15 mouse cellular contexts compared by ENCODE assay signal in the genomic region with DNA sequence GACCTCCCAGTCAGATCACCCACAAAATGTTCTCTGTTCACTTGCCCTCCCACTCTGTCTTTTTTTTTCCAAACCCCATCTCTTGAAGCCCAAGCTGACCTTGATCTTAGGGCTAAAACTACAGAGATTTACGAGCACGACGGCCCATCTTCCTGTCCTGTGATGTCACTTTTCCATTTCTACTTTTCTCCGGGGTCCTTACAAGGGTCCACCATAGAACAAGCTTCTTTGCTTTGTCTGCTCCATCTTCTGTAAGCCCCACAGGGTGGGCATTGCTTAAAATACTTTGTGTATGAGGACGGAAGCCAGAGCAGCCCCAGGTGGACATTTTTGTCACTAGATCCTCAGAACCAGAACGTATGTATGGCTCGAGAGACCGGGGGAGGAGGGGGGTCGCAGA. TPM values are rescaled to one million over a fixed set of nuclear protein-coding genes. Genes with fewer than 3 reads are reported as not detected.
DNase-seq lines count a peak whose midpoint lies in the region; ATAC-seq and TF ChIP-seq lines count a peak whose summit lies in the region.
"Had no signal": no experiment of that assay in that cellular context is flagged by ENCODE, and none has a peak within 500 bp of the region (broad histone marks: within the 10 kb centered on the region; RNA-seq: fewer than 3 reads in every experiment).

No protein-coding gene starts in this region.

- H3K36me3 ChIP-seq in heart, embryonic 10.5 days: no peaks in the 10 kb centered on the region
- H3K36me3 ChIP-seq in kidney, postnatal 0 days (ENCODE audit: insufficient read depth, low read length): no peaks in the 10 kb centered on the region
- H3K36me3 ChIP-seq in embryonic facial prominence, embryonic 10.5 days (replicated peaks): no peaks in the 10 kb centered on the region
- no peaks in the 10 kb centered on the region for H3K36me3 ChIP-seq in midbrain, embryonic 13.5 days
- H3K36me3 ChIP-seq: embryonic facial prominence, embryonic 12.5 days; G1E had no signal

- H3K4me1 ChIP-seq in heart, embryonic 10.5 days: peaks cover 8% of the 10 kb centered on the region; the same call in 1 of the 2 replicates
- no peaks in the 10 kb centered on the region for H3K4me1 ChIP-seq in kidney, postnatal 0 days (replicated peaks; ENCODE audit: insufficient read depth, low read length)
- peaks cover 13% of the 10 kb centered on the region for H3K4me1 ChIP-seq in embryonic facial prominence, embryonic 10.5 days
- peaks cover 5% of the 10 kb centered on the region; the same call in 1 of the 2 replicates for H3K4me1 ChIP-seq in midbrain, embryonic 13.5 days (replicated peaks)
- H3K4me1 ChIP-seq: embryonic facial prominence, embryonic 12.5 days had no signal

- no peak for TF ChIP-seq CTCF in kidney, postnatal 0 days (IDR thresholded peaks at IDR 0.05; ENCODE audit: low read depth)

- no peaks in the 10 kb centered on the region for H3K27me3 ChIP-seq in heart, embryonic 10.5 days (ENCODE audit: insufficient read depth, poor library complexity, severe bottlenecking)
- H3K27me3 ChIP-seq in kidney, postnatal 0 days (ENCODE audit: insufficient read depth, low read length): no peaks in the 10 kb centered on the region
- peaks cover 14% of the 10 kb centered on the region for H3K27me3 ChIP-seq in embryonic facial prominence, embryonic 10.5 days (replicated peaks; ENCODE audit: low read depth, poor library complexity, severe bottlenecking)
- no peaks in the 10 kb centered on the region for H3K27me3 ChIP-seq in midbrain, embryonic 13.5 days

- intact Hi-C loops in heart, postnatal 14 days (cut with DNase I): no loop called here

- H3K9me3 ChIP-seq in heart, embryonic 10.5 days: no peaks in the 10 kb centered on the region
- no peaks in the 10 kb centered on the region for H3K9me3 ChIP-seq in kidney, postnatal 0 days (replicated peaks; ENCODE audit: low read length)
- no peaks in the 10 kb centered on the region for H3K9me3 ChIP-seq in embryonic facial prominence, embryonic 10.5 days
- H3K9me3 ChIP-seq in midbrain, embryonic 13.5 days: no peaks in the 10 kb centered on the region
- H3K9me3 ChIP-seq: embryonic facial prominence, embryonic 12.5 days; G1E had no signal

- peak overlapping the region; percentile 33 for H3K4me3 ChIP-seq in heart, embryonic 10.5 days
- H3K4me3 ChIP-seq in kidney, postnatal 0 days (replicated peaks; ENCODE audit: low read depth, low read length): no peak overlapping the region
- no peak overlapping the region for H3K4me3 ChIP-seq in embryonic facial prominence, embryonic 10.5 days
- H3K4me3 ChIP-seq in midbrain, embryonic 13.5 days (replicated peaks): no peak overlapping the region
- H3K4me3 ChIP-seq: embryonic facial prominence, embryonic 12.5 days; myocyte had no signal

- H3K4me2 ChIP-seq in kidney, postnatal 0 days (ENCODE audit: low read length): no peak overlapping the region
- H3K4me2 ChIP-seq in midbrain, embryonic 13.5 days (replicated peaks): no peak overlapping the region; the same call in 1 of the 2 replicates
- H3K4me2 ChIP-seq: embryonic facial prominence, embryonic 12.5 days had no signal

- no peak overlapping the region for H3K9ac ChIP-seq in kidney, postnatal 0 days (ENCODE audit: low read depth, low read length)
- H3K9ac ChIP-seq in midbrain, embryonic 13.5 days (replicated peaks): no peak overlapping the region
- H3K9ac ChIP-seq: embryonic facial prominence, embryonic 12.5 days had no signal

- 39% methylated on average over 9 of the region's 9 CpGs for WGBS in heart, embryonic 10.5 days
- WGBS in kidney, postnatal 0 days: 51% methylated on average over 9 of the region's 9 CpGs
- WGBS in embryonic facial prominence, embryonic 10.5 days: 35% methylated on average over 9 of the region's 9 CpGs
- WGBS in midbrain, embryonic 13.5 days: 32% methylated on average over 9 of the region's 9 CpGs

- peak overlapping the region; percentile 74 for H3K27ac ChIP-seq in heart, embryonic 10.5 days
- no peak overlapping the region for H3K27ac ChIP-seq in kidney, postnatal 0 days
- H3K27ac ChIP-seq in embryonic facial prominence, embryonic 10.5 days (replicated peaks): peak overlapping the region; percentile 26
- no peak overlapping the region for H3K27ac ChIP-seq in midbrain, embryonic 13.5 days
- H3K27ac ChIP-seq: embryonic facial prominence, embryonic 12.5 days; macrophage had no signal

- no peak for DNase-seq in heart, embryonic 10.5 days (ENCODE audit: low spot score)
- DNase-seq in heart, postnatal 14 days: no peak
- DNase-seq in kidney, postnatal 0 days (ENCODE audit: low spot score): peak; percentile 7
- DNase-seq in kidney, adult 9 months: no peak
- peak; percentile 9 for DNase-seq in embryonic facial prominence, embryonic 10.5 days (ENCODE audit: low spot score)
- DNase-seq in right cerebral cortex, adult 2 months (ENCODE audit: low spot score in 2 of 2): no peak
- DNase-seq: cerebellum, adult 9-10 months; kidney, postnatal 14 days; layer of hippocampus, adult 9-11 months; thymus, postnatal 36 days had no signal

- 0 out of 2 replicates have a peak, but pooled peaks have one; percentile 7 for ATAC-seq in kidney, postnatal 0 days (replicated peaks; ENCODE audit: low FRiP score, low read depth)
- peak; percentile 50; the same call in 1 of the 2 replicates for ATAC-seq in midbrain, embryonic 13.5 days

RNA-seq across cellular contexts. Expression of a gene that starts 32.4 kb away (rescaled TPM):
- polyA plus RNA-seq in heart, embryonic 10.5 days (2016; fragmentation: Nextera tagmentation; extraction: Ambion mirVana): 558 and 584 TPM in 2 replicates
- 100 to 1,000 TPM; 167 to 169 TPM for total RNA-seq in heart, postnatal 14 days (2021)
- polyA plus RNA-seq in kidney, postnatal 0 days (2015; fragmentation: Nextera tagmentation; extraction: Ambion mirVana): 440 and 467 TPM in 2 replicates
- polyA plus RNA-seq in embryonic facial prominence, embryonic 10.5 days (2016; fragmentation: Nextera tagmentation; extraction: Ambion mirVana): 414 and 415 TPM in 2 replicates
- 210 and 217 TPM in 2 replicates for polyA plus RNA-seq in midbrain, embryonic 13.5 days (2015; fragmentation: Nextera tagmentation; extraction: Ambion mirVana)

Comparison
In these comparisons a context has a peak if more than half of its experiments do, and no peak if none do; other contexts are left out.
1. DNase-seq: peak in kidney, postnatal 0 days (single experiment) and embryonic facial prominence, embryonic 10.5 days (single experiment); none in heart, embryonic 10.5 days (single experiment), heart, postnatal 14 days (0 of 2), kidney, adult 9 months (single experiment) and right cerebral cortex, adult 2 months (0 of 2).
2. H3K27ac ChIP-seq: peak in heart, embryonic 10.5 days (single experiment) and embryonic facial prominence, embryonic 10.5 days (single experiment); none in kidney, postnatal 0 days (single experiment) and midbrain, embryonic 13.5 days (single experiment).